Mouse (Mus musculus): ENCODE measurements around the gene Ulk4.

- TF ChIP-seq CTCF (IDR thresholded peaks at IDR 0.05; ENCODE audit: low read depth) (no peak), EP300 (IDR thresholded peaks at IDR 0.05; ENCODE audit: low read depth) (no peak)
Observed at GRCm38 (mm10) chr9:121312237-121312891, 35.4 kb upstream of the Ulk4 start.

Measured in liver, postnatal 0 days (tissue).